Mouse (Mus musculus) CD8-positive naive resting alpha-beta T cell, adult 57 days (primary cell): ENCODE data around the gene Krtap19-2. TPM values are rescaled to one million over a fixed set of nuclear protein-coding genes. Genes with fewer than 3 reads are reported as not detected.

ENCODE experiments used
- total RNA-seq: library from RNA; stranded (reverse); gene quantifications from one replicate; pipeline ENCODE4 v1.2.4, GENCODE M21; 2023

The Krtap19-2 gene
- not detected for total RNA-seq

GRCm38 (mm10) chr16:88874169-88874568 lies at the start of gene Krtap19-2:
Gene Krtap19-2 (minus strand): TSS chr16:88874269.

GRCm38 (mm10) chr16:88896357-88896756 lies 22.3 kb upstream of the Krtap19-2 start, which contains the start of gene Krtap19-5:
Gene Krtap19-5 (minus strand): TSS chr16:88896457.

GRCm38 (mm10) chr16:88884989-88885388 lies 10.9 kb upstream of the Krtap19-2 start, which contains the start of gene Krtap19-4:
Gene Krtap19-4 (minus strand): TSS chr16:88885089.

GRCm38 (mm10) chr16:88877938-88878337 lies 3.9 kb upstream of the Krtap19-2 start, which contains the start of gene Krtap19-3:
Gene Krtap19-3 (minus strand): TSS chr16:88878038.

GRCm38 (mm10) chr16:88869311-88869710 lies 4.8 kb downstream of the Krtap19-2 start, which contains the start of gene Krtap19-1:
Gene Krtap19-1 (minus strand): TSS chr16:88869411.

GRCm38 (mm10) chr16:88826095-88826652 lies 47.9 kb downstream of the Krtap19-2 start, which contains the start of gene Krtap14:
Gene Krtap14 (minus strand): TSS chr16:88826145.

Other genes starting within 250 kb of the Krtap19-2 start
- not detected for gene 2310079G19Rik, start 246.6 kb downstream of the Krtap19-2 start, total RNA-seq
- gene Krtap26-1, start 226.5 kb downstream of the Krtap19-2 start, total RNA-seq, result not detected
- gene Krtap27-1, start 202.6 kb downstream of the Krtap19-2 start, total RNA-seq, result not detected
- gene 2310061N02Rik, start 166.3 kb downstream of the Krtap19-2 start, total RNA-seq, result not detected
- not detected for gene Krtap13-1, start 145.4 kb downstream of the Krtap19-2 start, total RNA-seq
- gene Krtap13, start 122.6 kb downstream of the Krtap19-2 start, total RNA-seq, result not detected
- not detected for gene 2310034C09Rik, start 115.4 kb downstream of the Krtap19-2 start, total RNA-seq
- not detected for gene 2310057N15Rik, start 100.1 kb downstream of the Krtap19-2 start, total RNA-seq
- not detected for gene Gm5965, start 96.4 kb downstream of the Krtap19-2 start, total RNA-seq
- not detected for gene Gm20741, start 62.0 kb downstream of the Krtap19-2 start, total RNA-seq
- not detected for gene Krtap15, start 54.1 kb downstream of the Krtap19-2 start, total RNA-seq
- gene Krtap14, start 48.1 kb downstream of the Krtap19-2 start, total RNA-seq, result not detected
- gene Krtap19-1, start 4.9 kb downstream of the Krtap19-2 start, total RNA-seq, result not detected
- gene Krtap19-3, start 3.8 kb upstream of the Krtap19-2 start, total RNA-seq, result not detected
- gene Krtap19-4, start 10.8 kb upstream of the Krtap19-2 start, total RNA-seq, result not detected
- not detected for gene Krtap19-5, start 22.2 kb upstream of the Krtap19-2 start, total RNA-seq
- not detected for gene Krtap19-9b, start 58.0 kb upstream of the Krtap19-2 start, total RNA-seq
- not detected for gene Krtap16-3, start 88.6 kb upstream of the Krtap19-2 start, total RNA-seq
- gene Krtap22-2, start 136.5 kb upstream of the Krtap19-2 start, total RNA-seq, result not detected
- not detected for gene Gm10229, start 141.0 kb upstream of the Krtap19-2 start, total RNA-seq
- not detected for gene Krtap6-1, start 157.4 kb upstream of the Krtap19-2 start, total RNA-seq
- gene Gm10228, start 167.2 kb upstream of the Krtap19-2 start, total RNA-seq, result not detected
- gene Krtap6-5, start 173.6 kb upstream of the Krtap19-2 start, total RNA-seq, result not detected
- gene 1110025L11Rik, start 189.7 kb upstream of the Krtap19-2 start, total RNA-seq, result not detected
- gene Krtap6-3, start 209.7 kb upstream of the Krtap19-2 start, total RNA-seq, result not detected